Mouse (Mus musculus) limb, embryonic 12.5 days (tissue): ENCODE results near the gene Akt1. TPM values are rescaled to one million over a fixed set of nuclear protein-coding genes. Genes with fewer than 3 reads are reported as not detected.

Experiments
- ATAC-seq: fragments of 200-750 bp; cut with Nextera tagmentation; 2 replicates; pipeline ENCODE4 v1.8.0; 2017; ENCODE audit warnings: low read depth, moderate TSS enrichment; ENCODE audit not compliant: insufficient number of reproducible peaks, insufficient read depth, low FRiP score, low TSS enrichment
- H3K27ac ChIP-seq: fragments of 300-500 bp; sonication (generic); 2 replicates; pipeline ENCODE4 v1.5.1; 2016; ENCODE audit warnings: mild to moderate bottlenecking, moderate library complexity
- H3K27me3 ChIP-seq: fragments of 300-500 bp; sonication (generic); 2 replicates; pipeline ENCODE4 v1.6.1; 2016; ENCODE audit warnings: mild to moderate bottlenecking, moderate library complexity
- H3K36me3 ChIP-seq: fragments of 300-500 bp; sonication (generic); 2 replicates; pipeline ENCODE4 v1.6.1; 2016; ENCODE audit warnings: mild to moderate bottlenecking, moderate library complexity
- H3K4me1 ChIP-seq: fragments of 300-500 bp; sonication (generic); replicated peaks from 2 replicates; pipeline ENCODE4 v1.6.1; 2016
- H3K4me2 ChIP-seq: fragments of 300-500 bp; sonication (generic); 2 replicates; pipeline ENCODE4 v1.6.1; 2016; ENCODE audit warnings: mild to moderate bottlenecking, moderate library complexity
- H3K4me3 ChIP-seq: fragments of 300-500 bp; sonication (generic); replicated peaks from 2 replicates; pipeline ENCODE4 v1.5.1; 2016; ENCODE audit warnings: mild to moderate bottlenecking
- H3K9ac ChIP-seq: fragments of 300-500 bp; sonication (generic); replicated peaks from 2 replicates; pipeline ENCODE4 v1.6.1; 2016; ENCODE audit warnings: mild to moderate bottlenecking, moderate library complexity
- H3K9me3 ChIP-seq: fragments of 300-500 bp; sonication (generic); 2 replicates; pipeline ENCODE4 v1.6.1; 2016; ENCODE audit warnings: mild to moderate bottlenecking, moderate library complexity
- WGBS: fragments of 180-500 bp; shearing (Covaris S2); methylation state at CpG from one replicate; pipeline ENCODE4 v1.1.7; 2016; 5-methylcytosine and 5-hydroxymethylcytosine counted together
- polyA plus RNA-seq: library from polyadenylated mRNA; unstranded; fragments of >200 nt; fragmentation: Nextera tagmentation; extraction: Ambion mirVana; gene quantifications from 2 replicates; pipeline ENCODE4 v1.2.1, GENCODE M21; 2016

The Akt1 gene
- 67.0 and 156 TPM in 2 replicates for polyA plus RNA-seq

- Histone ChIP-seq H3K27me3 (peaks cover 24% of the 10 kb centered on the region), H3K4me3 (peak within 1 kb of the TSS; percentile 98), H3K4me2 (peak within 1 kb of the TSS; percentile 97), H3K27ac (peak within 1 kb of the TSS; percentile 95), H3K36me3 (peaks cover 26% of the 10 kb centered on the region), H3K4me1 (peaks cover 49% of the 10 kb centered on the region), H3K9ac (peak within 1 kb of the TSS; percentile 98), H3K9me3 (no peaks in the 10 kb centered on the region)
- ATAC-seq: peak; percentile 8; the same call in 1 of the 2 replicates
- WGBS: under 1% methylated on average over 65 of the region's 70 CpGs
Observed at GRCm38 (mm10) chr12:112674132-112675011, at the start of gene Akt1. Gene Akt1, minus strand, starts transcription at chr12:112674884.

GRCm38 (mm10) chr12:112724077-112724805 lies 49.6 kb upstream of the Akt1 start:
- no peak overlapping the region for H3K27ac ChIP-seq
- 77% methylated on average over 11 of the region's 11 CpGs for WGBS
- ATAC-seq: no peak
- H3K4me2 ChIP-seq: 0 out of 2 replicates have a peak overlapping the region, but pooled peaks have one; percentile 94
- no peak overlapping the region for H3K9ac ChIP-seq
- H3K4me3 ChIP-seq: no peak overlapping the region
- no peaks in the 10 kb centered on the region for H3K9me3 ChIP-seq
- peaks cover 34% of the 10 kb centered on the region for H3K27me3 ChIP-seq
- peaks cover 27% of the 10 kb centered on the region for H3K36me3 ChIP-seq
- H3K4me1 ChIP-seq: peaks cover 32% of the 10 kb centered on the region

- no peaks in the 10 kb centered on the region for H3K9me3 ChIP-seq
Observed at GRCm38 (mm10) chr12:112723445-112723844, 48.8 kb upstream of the Akt1 start.

GRCm38 (mm10) chr12:112723028-112723330 lies 48.3 kb upstream of the Akt1 start:
- Histone ChIP-seq H3K27ac (0 out of 2 replicates have a peak overlapping the region, but pooled peaks have one; percentile 23), H3K36me3 (peaks cover 23% of the 10 kb centered on the region), H3K27me3 (peaks cover 34% of the 10 kb centered on the region), H3K4me3 (peak overlapping the region; percentile 94), H3K9ac (peak overlapping the region; percentile 91), H3K4me1 (peaks cover 40% of the 10 kb centered on the region), H3K4me2 (peak overlapping the region; percentile 94), H3K9me3 (no peaks in the 10 kb centered on the region)
- WGBS: 10% methylated on average over 5 of the region's 5 CpGs
- ATAC-seq: peak; percentile 40

More at GRCm38 (mm10) chr12:112723445-112723844, 48.8 kb upstream of the Akt1 start:
- peak overlapping the region; percentile 91; the same call in 1 of the 2 replicates for H3K9ac ChIP-seq
- H3K4me3 ChIP-seq: peak overlapping the region; percentile 94
- no peak for ATAC-seq
- peaks cover 34% of the 10 kb centered on the region for H3K27me3 ChIP-seq
- peaks cover 40% of the 10 kb centered on the region for H3K4me1 ChIP-seq
- H3K36me3 ChIP-seq: peaks cover 23% of the 10 kb centered on the region
- H3K27ac ChIP-seq: no peak overlapping the region
- WGBS: 90% methylated on average over 6 of the region's 6 CpGs
- peak overlapping the region; percentile 94 for H3K4me2 ChIP-seq

GRCm38 (mm10) chr12:112722240-112723027 lies 47.8 kb upstream of the Akt1 start:
- ATAC-seq: peak; percentile 9; the same call in 1 of the 2 replicates
- peak overlapping the region; percentile 91 for H3K9ac ChIP-seq
- H3K36me3 ChIP-seq: peaks cover 19% of the 10 kb centered on the region
- WGBS: 0% methylated on average over 58 of the region's 75 CpGs
- peak overlapping the region; percentile 54; the same call in 1 of the 2 replicates for H3K27ac ChIP-seq
- peak overlapping the region; percentile 94 for H3K4me2 ChIP-seq
- peak overlapping the region; percentile 94 for H3K4me3 ChIP-seq
- peaks cover 34% of the 10 kb centered on the region for H3K27me3 ChIP-seq
- no peaks in the 10 kb centered on the region for H3K9me3 ChIP-seq
- H3K4me1 ChIP-seq: peaks cover 40% of the 10 kb centered on the region

- 2% methylated on average over 66 of the region's 69 CpGs for WGBS
- H3K9ac ChIP-seq: peak overlapping the region; percentile 91
- peak overlapping the region; percentile 77 for H3K27ac ChIP-seq
- H3K4me1 ChIP-seq: peaks cover 40% of the 10 kb centered on the region
- H3K4me2 ChIP-seq: peak overlapping the region; percentile 94
- peaks cover 34% of the 10 kb centered on the region for H3K27me3 ChIP-seq
- H3K36me3 ChIP-seq: peaks cover 12% of the 10 kb centered on the region
- H3K4me3 ChIP-seq: peak overlapping the region; percentile 94
- ATAC-seq: peak; percentile 43
- no peaks in the 10 kb centered on the region for H3K9me3 ChIP-seq
Observed at GRCm38 (mm10) chr12:112721424-112722239, 46.9 kb upstream of the Akt1 start.

GRCm38 (mm10) chr12:112720890-112721423 lies 46.3 kb upstream of the Akt1 start:
- Histone ChIP-seq H3K27ac (peak overlapping the region; percentile 77), H3K36me3 (peaks cover 10% of the 10 kb centered on the region), H3K9ac (no peak overlapping the region), H3K4me1 (peaks cover 40% of the 10 kb centered on the region), H3K4me2 (peak overlapping the region; percentile 94), H3K4me3 (peak overlapping the region; percentile 94), H3K9me3 (no peaks in the 10 kb centered on the region), H3K27me3 (peaks cover 34% of the 10 kb centered on the region)
- WGBS: 36% methylated on average over 12 of the region's 12 CpGs
- ATAC-seq: no peak

GRCm38 (mm10) chr12:112720216-112720615 lies 45.5 kb upstream of the Akt1 start, which contains the start of gene Cep170b:
Gene Cep170b, plus strand, starts transcription at chr12:112720455.
- peak within 1 kb of the TSS; percentile 94 for H3K4me2 ChIP-seq
- whole genome bisulfite sequencing: 70% methylated on average over 6 of the region's 6 CpGs
- peak within 1 kb of the TSS; percentile 77 for H3K27ac ChIP-seq

GRCm38 (mm10) chr12:112718995-112719394 lies 44.3 kb upstream of the Akt1 start:
- Histone ChIP-seq H3K9me3 (no peaks in the 10 kb centered on the region), H3K36me3 (no peaks in the 10 kb centered on the region), H3K27ac (no peak overlapping the region), H3K9ac (no peak overlapping the region), H3K27me3 (peaks cover 34% of the 10 kb centered on the region), H3K4me1 (peaks cover 40% of the 10 kb centered on the region), H3K4me3 (no peak overlapping the region), H3K4me2 (no peak overlapping the region)
- ATAC-seq: no peak
- WGBS: 32% methylated on average over 5 of the region's 5 CpGs

More at GRCm38 (mm10) chr12:112720216-112720615, 45.5 kb upstream of the Akt1 start, which contains the start of gene Cep170b:
- H3K4me1 ChIP-seq: peaks cover 40% of the 10 kb centered on the region
- peak within 1 kb of the TSS; percentile 91; the same call in 1 of the 2 replicates for H3K9ac ChIP-seq
- no peaks in the 10 kb centered on the region for H3K9me3 ChIP-seq
- peaks cover 2% of the 10 kb centered on the region for H3K36me3 ChIP-seq
- no peak for ATAC-seq
- peak within 1 kb of the TSS; percentile 94 for H3K4me3 ChIP-seq
- H3K27me3 ChIP-seq: peaks cover 34% of the 10 kb centered on the region

GRCm38 (mm10) chr12:112717140-112717539 lies 42.5 kb upstream of the Akt1 start:
- Histone ChIP-seq H3K4me1 (peaks cover 28% of the 10 kb centered on the region), H3K4me2 (no peak overlapping the region), H3K9ac (no peak overlapping the region), H3K4me3 (no peak overlapping the region), H3K27ac (no peak overlapping the region), H3K9me3 (no peaks in the 10 kb centered on the region), H3K27me3 (peaks cover 23% of the 10 kb centered on the region), H3K36me3 (no peaks in the 10 kb centered on the region)
- 25% methylated on average over 7 of the region's 7 CpGs for WGBS
- ATAC-seq: no peak
